Mouse (Mus musculus): Measurements from ENCODE around the gene Zdhhc12. TPM values are rescaled to one million over a fixed set of nuclear protein-coding genes. Genes with fewer than 3 reads are reported as not detected.

Gene Zdhhc12
- polyA plus RNA-seq, 1 experiment from 2014 or later, result 27.4 TPM

DNA sequence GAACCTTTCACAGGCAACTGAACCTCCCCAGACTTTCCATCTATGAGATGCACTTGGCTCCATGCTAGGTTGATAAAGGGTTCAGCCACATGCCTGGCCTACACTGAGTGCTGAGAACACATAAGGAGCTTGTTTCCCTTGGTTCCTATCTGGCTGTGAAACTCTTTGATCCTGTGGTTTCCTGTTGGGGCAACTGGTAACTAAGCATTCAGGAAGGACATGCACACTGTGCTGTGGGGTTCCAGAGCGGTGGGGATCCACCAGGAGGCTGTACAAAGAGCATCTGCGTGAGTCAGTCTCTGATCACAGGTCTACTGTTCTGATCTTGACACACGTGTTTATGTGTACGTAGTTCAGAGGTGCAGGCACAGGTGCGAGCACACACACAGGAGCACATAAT is 19.1 kb upstream of the Zdhhc12 start:
- DNase-seq (ENCODE audit: low spot score) (no peak), ATAC-seq (ENCODE audit: low FRiP score) (no peak)
- no peaks in the 10 kb centered on the region for H3K4me1 ChIP-seq (replicated peaks; ENCODE audit: control insufficient read depth, insufficient read depth, low read length)
- no peaks in the 10 kb centered on the region for H3K27me3 ChIP-seq (ENCODE audit: control insufficient read depth, insufficient read depth, low read length)
- 94% methylated on average over 5 of the region's 5 CpGs for WGBS
- no peaks in the 10 kb centered on the region for H3K9me3 ChIP-seq (ENCODE audit: control insufficient read depth, low read length)
- H3K36me3 ChIP-seq (ENCODE audit: control insufficient read depth, insufficient read depth, low read length), result peaks cover 4% of the 10 kb centered on the region; the same call in 1 of the 2 replicates
- H3K4me3 ChIP-seq (ENCODE audit: low read depth, low read length), result no peak overlapping the region
- no peak overlapping the region for H3K4me2 ChIP-seq (replicated peaks; ENCODE audit: low read depth, low read length)
- no peak overlapping the region for H3K9ac ChIP-seq (ENCODE audit: low read depth, low read length)
- no peak overlapping the region for H3K27ac ChIP-seq (ENCODE audit: low read depth, low read length)

DNA sequence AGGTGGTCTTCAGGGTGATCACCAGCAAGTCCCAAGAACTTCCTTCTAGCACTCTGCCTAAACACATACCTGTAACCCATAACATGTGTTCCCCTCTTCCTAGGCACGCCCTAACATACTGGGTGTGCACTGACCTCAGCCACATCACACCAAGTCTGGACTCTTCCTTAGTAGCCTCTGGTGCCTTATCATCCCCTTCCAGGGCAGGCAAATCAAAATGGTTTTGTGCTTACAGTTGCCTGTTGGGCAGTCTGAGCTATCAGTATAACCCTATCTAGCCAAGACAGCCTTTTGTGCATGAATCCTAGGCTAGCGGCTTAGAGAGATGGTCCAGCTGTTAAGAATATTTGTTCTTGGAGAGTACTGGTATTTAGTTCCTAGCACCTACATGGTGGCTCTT is 18.1 kb upstream of the Zdhhc12 start:
- Histone ChIP-seq H3K4me1 (replicated peaks; ENCODE audit: control insufficient read depth, insufficient read depth, low read length) (no peaks in the 10 kb centered on the region), H3K4me2 (replicated peaks; ENCODE audit: low read depth, low read length) (no peak overlapping the region), H3K27ac (ENCODE audit: low read depth, low read length) (no peak overlapping the region), H3K27me3 (ENCODE audit: control insufficient read depth, insufficient read depth, low read length) (no peaks in the 10 kb centered on the region), H3K36me3 (ENCODE audit: control insufficient read depth, insufficient read depth, low read length) (peaks cover 4% of the 10 kb centered on the region; the same call in 1 of the 2 replicates), H3K9ac (ENCODE audit: low read depth, low read length) (no peak overlapping the region), H3K4me3 (ENCODE audit: low read depth, low read length) (no peak overlapping the region), H3K9me3 (ENCODE audit: control insufficient read depth, low read length) (no peaks in the 10 kb centered on the region)
- no peak for ATAC-seq (ENCODE audit: low FRiP score)
- 98% methylated on average over 2 of the region's 2 CpGs for WGBS
- DNase-seq (ENCODE audit: low spot score), result no peak

DNA sequence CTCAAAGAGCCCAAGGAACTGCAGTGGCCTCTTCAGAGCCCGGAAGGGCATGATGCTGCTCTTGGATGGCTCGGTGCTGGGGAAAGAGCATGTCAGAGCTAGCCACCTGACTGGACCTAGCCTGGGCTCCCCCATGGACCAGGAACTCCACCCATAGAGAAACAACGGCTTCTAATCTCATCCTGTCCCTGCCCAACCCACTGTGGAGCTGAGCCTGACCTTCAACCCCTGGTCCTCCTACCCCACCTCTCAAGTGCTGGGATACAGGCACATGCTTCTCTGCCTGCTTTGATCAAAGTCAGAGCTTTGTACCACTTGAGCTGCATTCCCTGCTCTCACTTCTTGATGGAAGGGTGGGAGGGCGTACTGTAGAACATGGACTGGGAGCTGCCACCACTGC is 14.8 kb upstream of the Zdhhc12 start:
- Histone ChIP-seq H3K4me1 (replicated peaks; ENCODE audit: control insufficient read depth, insufficient read depth, low read length) (no peaks in the 10 kb centered on the region), H3K27ac (ENCODE audit: low read depth, low read length) (no peak overlapping the region), H3K27me3 (ENCODE audit: control insufficient read depth, insufficient read depth, low read length) (no peaks in the 10 kb centered on the region), H3K36me3 (ENCODE audit: control insufficient read depth, insufficient read depth, low read length) (peaks cover 4% of the 10 kb centered on the region; the same call in 1 of the 2 replicates), H3K4me3 (ENCODE audit: low read depth, low read length) (no peak overlapping the region), H3K9me3 (ENCODE audit: control insufficient read depth, low read length) (no peaks in the 10 kb centered on the region), H3K4me2 (replicated peaks; ENCODE audit: low read depth, low read length) (no peak overlapping the region), H3K9ac (ENCODE audit: low read depth, low read length) (no peak overlapping the region)
- DNase-seq (ENCODE audit: low spot score) (no peak), ATAC-seq (ENCODE audit: low FRiP score) (no peak)
- WGBS, result 89% methylated on average over 4 of the region's 4 CpGs

DNA sequence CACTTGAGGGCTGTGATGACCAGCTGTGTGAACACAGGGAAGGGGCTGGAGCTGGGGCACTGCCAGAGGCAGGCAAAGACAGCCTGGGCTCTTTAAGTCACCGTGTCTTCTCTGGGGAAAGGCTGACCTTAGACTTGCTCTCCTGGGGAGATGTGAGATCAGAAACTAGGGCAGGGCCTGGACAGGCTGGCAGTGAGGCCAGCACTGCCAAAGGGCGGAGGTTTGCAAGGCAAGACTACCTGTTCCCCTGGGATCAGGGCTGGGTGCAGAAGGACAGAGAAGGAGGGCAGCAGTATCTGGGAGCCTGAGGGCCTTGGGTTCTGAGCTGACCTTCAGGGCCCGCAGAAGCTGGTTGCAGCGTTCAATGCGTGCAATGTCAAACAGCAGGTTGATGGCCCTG is 14.2 kb upstream of the Zdhhc12 start:
- H3K4me3 ChIP-seq (ENCODE audit: low read depth, low read length), result no peak overlapping the region
- 97% methylated on average over 5 of the region's 5 CpGs for WGBS
- H3K4me1 ChIP-seq (replicated peaks; ENCODE audit: control insufficient read depth, insufficient read depth, low read length), result no peaks in the 10 kb centered on the region
- H3K4me2 ChIP-seq (replicated peaks; ENCODE audit: low read depth, low read length), result no peak overlapping the region
- no peaks in the 10 kb centered on the region for H3K27me3 ChIP-seq (ENCODE audit: control insufficient read depth, insufficient read depth, low read length)
- H3K36me3 ChIP-seq (ENCODE audit: control insufficient read depth, insufficient read depth, low read length), result peaks cover 4% of the 10 kb centered on the region; the same call in 1 of the 2 replicates
- ATAC-seq (ENCODE audit: low FRiP score), result no peak
- no peak overlapping the region for H3K27ac ChIP-seq (ENCODE audit: low read depth, low read length)
- H3K9me3 ChIP-seq (ENCODE audit: control insufficient read depth, low read length), result no peaks in the 10 kb centered on the region
- H3K9ac ChIP-seq (ENCODE audit: low read depth, low read length), result no peak overlapping the region
- no peak for DNase-seq (ENCODE audit: low spot score)

DNA sequence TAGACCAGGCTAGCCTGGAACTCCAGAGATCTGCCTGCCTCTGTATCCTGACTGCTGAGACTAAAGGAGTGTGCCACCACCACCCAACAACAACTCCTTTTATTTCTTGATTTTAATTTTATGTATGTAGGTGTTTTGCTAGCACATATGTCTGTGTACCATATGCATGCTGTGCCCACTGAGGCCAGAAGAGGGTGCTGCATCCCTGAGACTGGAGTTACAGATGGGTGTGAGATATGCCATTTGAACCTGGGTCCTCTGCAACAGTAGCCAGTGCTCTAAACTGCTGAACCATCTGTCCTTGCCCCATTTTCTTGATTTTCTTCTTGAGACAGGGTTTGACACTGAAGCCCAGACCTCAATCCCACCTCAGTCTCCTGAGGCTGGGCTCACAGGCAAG is 12.9 kb upstream of the Zdhhc12 start:
- Histone ChIP-seq H3K27me3 (ENCODE audit: control insufficient read depth, insufficient read depth, low read length) (no peaks in the 10 kb centered on the region), H3K9me3 (ENCODE audit: control insufficient read depth, low read length) (no peaks in the 10 kb centered on the region), H3K9ac (ENCODE audit: low read depth, low read length) (no peak overlapping the region), H3K36me3 (ENCODE audit: control insufficient read depth, insufficient read depth, low read length) (peaks cover 4% of the 10 kb centered on the region; the same call in 1 of the 2 replicates), H3K4me1 (replicated peaks; ENCODE audit: control insufficient read depth, insufficient read depth, low read length) (no peaks in the 10 kb centered on the region), H3K4me3 (ENCODE audit: low read depth, low read length) (no peak overlapping the region), H3K27ac (ENCODE audit: low read depth, low read length) (no peak overlapping the region), H3K4me2 (replicated peaks; ENCODE audit: low read depth, low read length) (no peak overlapping the region)
- DNase-seq (ENCODE audit: low spot score) (peak; percentile 68), ATAC-seq (ENCODE audit: low FRiP score) (no peak)

DNA sequence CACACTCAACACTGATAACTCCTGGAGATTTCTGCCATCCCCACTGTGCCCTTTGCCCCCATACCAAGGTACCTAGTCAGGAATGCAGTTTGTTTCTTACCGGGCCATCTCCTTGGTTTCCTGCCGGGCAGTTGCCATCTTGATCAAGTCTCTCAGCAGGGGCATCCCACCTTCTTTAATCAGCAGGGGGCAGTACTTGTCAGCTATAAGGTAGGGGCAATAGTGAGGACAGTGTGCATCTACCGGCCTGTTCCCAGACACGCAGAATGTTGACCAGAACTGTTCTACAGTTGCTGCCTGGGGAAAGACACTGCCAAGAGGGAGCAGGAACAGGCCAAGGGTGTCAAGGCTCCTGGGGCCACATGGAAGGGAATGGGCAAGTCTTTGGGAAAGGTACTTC is 6.8 kb upstream of the Zdhhc12 start:
- Histone ChIP-seq H3K4me2 (replicated peaks; ENCODE audit: low read depth, low read length) (no peak overlapping the region), H3K27me3 (ENCODE audit: control insufficient read depth, insufficient read depth, low read length) (no peaks in the 10 kb centered on the region), H3K36me3 (ENCODE audit: control insufficient read depth, insufficient read depth, low read length) (no peaks in the 10 kb centered on the region), H3K9ac (ENCODE audit: low read depth, low read length) (no peak overlapping the region), H3K4me1 (replicated peaks; ENCODE audit: control insufficient read depth, insufficient read depth, low read length) (no peaks in the 10 kb centered on the region), H3K9me3 (ENCODE audit: control insufficient read depth, low read length) (no peaks in the 10 kb centered on the region), H3K27ac (ENCODE audit: low read depth, low read length) (no peak overlapping the region), H3K4me3 (ENCODE audit: low read depth, low read length) (no peak overlapping the region)
- no peak for ATAC-seq (ENCODE audit: low FRiP score)
- WGBS, result 75% methylated on average over 4 of the region's 4 CpGs
- DNase-seq (ENCODE audit: low spot score), result no peak

DNA sequence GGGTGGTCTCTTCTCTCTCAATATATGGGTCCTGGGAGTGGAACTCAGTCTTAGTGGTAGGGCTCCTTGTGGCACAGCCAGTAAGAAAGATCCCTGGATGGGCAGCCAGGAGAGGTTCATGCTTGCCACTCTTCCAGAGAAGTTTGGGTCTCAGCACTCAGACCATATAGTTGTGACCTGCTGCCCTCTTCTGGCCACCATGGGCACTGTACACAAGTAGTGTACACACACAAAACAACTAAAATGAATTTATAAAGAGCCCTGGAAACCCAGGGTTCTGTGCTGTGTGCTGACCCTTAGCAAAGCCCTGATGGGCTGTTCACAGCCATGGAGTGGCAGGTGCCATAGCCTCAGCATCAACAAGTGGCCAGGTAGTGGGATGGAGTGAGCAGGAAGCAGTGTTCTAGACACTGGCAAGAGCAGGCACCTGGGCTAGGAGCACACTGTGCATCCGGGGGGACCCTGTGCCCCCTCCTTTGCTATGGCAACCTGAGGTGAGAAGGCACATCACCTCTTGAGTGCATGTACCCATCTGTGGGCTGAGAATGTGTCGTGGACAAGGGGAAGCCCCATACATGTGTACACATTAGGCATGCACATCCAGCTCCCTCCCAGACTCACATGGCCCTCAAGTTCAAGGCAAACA is 2.6 kb upstream of the Zdhhc12 start:
- ATAC-seq (ENCODE audit: low FRiP score), result no peak
- no peaks in the 10 kb centered on the region for H3K36me3 ChIP-seq (ENCODE audit: control insufficient read depth, insufficient read depth, low read length)

DNA sequence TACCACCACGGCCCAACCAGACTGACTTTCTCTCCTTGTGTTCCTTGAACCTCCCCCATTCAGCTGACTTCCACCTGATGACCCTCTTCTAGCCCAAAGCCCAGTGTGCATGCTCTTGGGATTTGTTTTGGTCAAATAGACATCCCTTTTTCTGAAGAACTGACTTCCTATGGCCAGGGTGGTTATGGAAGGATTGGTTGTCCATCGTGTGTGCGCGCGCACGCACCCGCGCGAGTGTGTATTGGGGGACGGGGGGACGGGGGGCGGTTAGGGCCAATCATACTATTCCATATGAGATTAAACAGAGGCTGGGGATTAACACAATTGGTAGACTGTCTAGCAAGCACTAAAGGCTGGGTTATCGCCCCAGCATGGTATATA is 750 bp upstream of the Zdhhc12 start:
- no peaks in the 10 kb centered on the region for H3K9me3 ChIP-seq (ENCODE audit: control insufficient read depth, low read length)
- WGBS, result 2% methylated on average over 13 of the region's 13 CpGs

More for the DNA sequence above, 2.6 kb upstream of the Zdhhc12 start:
- H3K27ac ChIP-seq (ENCODE audit: low read depth, low read length), result no peak overlapping the region
- no peak overlapping the region for H3K4me2 ChIP-seq (replicated peaks; ENCODE audit: low read depth, low read length)
- DNase-seq (ENCODE audit: low spot score), result peak; percentile 55
- H3K4me3 ChIP-seq (ENCODE audit: low read depth, low read length), result no peak overlapping the region
- WGBS, result 79% methylated on average over 2 of the region's 2 CpGs
- no peaks in the 10 kb centered on the region for H3K9me3 ChIP-seq (ENCODE audit: control insufficient read depth, low read length)
- H3K9ac ChIP-seq (ENCODE audit: low read depth, low read length), result no peak overlapping the region
- H3K4me1 ChIP-seq (replicated peaks; ENCODE audit: control insufficient read depth, insufficient read depth, low read length), result no peaks in the 10 kb centered on the region; the same call in 1 of the 2 replicates
- no peaks in the 10 kb centered on the region for H3K27me3 ChIP-seq (ENCODE audit: control insufficient read depth, insufficient read depth, low read length)

DNA sequence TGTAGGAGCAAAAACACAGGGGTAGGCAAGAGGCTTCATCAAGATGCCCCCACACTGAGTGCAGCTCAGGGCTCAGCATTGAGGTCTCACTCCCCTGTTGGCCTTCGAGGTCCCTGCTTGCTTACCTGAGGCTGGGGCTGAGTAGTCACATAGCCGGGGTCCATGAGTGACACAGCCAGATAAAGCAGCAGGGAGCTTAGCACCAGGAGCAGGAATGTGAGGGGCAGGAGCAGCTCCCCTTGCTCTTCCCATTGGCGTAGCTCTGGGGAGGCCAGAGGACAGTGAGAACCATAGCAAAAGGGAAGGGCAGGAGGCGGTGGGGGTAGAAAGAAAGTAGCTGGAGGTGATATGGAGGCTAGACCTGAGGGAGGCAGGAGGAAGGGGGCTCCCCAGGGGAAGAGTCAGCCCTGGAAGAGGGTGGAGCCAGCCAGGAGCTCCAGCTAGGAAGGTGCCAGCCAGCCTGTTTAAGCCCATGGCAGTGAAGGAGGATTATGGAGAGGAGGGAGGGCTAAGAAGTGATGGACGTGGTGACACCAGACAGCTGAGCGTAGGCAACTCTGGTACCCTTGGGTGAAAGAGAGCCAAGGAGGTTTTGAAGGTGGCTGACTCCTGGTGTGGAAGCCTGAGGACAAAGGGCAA is 1.0 kb downstream of the Zdhhc12 start:
- Histone ChIP-seq H3K36me3 (ENCODE audit: control insufficient read depth, insufficient read depth, low read length) (no peaks in the 10 kb centered on the region), H3K27ac (ENCODE audit: low read depth, low read length) (no peak overlapping the region), H3K4me2 (replicated peaks; ENCODE audit: low read depth, low read length) (peak overlapping the region; percentile 75; the same call in 1 of the 2 replicates), H3K4me3 (ENCODE audit: low read depth, low read length) (no peak overlapping the region; the same call in 1 of the 2 replicates), H3K9ac (ENCODE audit: low read depth, low read length) (no peak overlapping the region; the same call in 1 of the 2 replicates), H3K27me3 (ENCODE audit: control insufficient read depth, insufficient read depth, low read length) (no peaks in the 10 kb centered on the region), H3K9me3 (ENCODE audit: control insufficient read depth, low read length) (no peaks in the 10 kb centered on the region), H3K4me1 (replicated peaks; ENCODE audit: control insufficient read depth, insufficient read depth, low read length) (no peaks in the 10 kb centered on the region; the same call in 1 of the 2 replicates)
- 48% methylated on average over 6 of the region's 6 CpGs for WGBS
- DNase-seq (ENCODE audit: low spot score) (peak; percentile 4), ATAC-seq (ENCODE audit: low FRiP score) (no peak)

More for the DNA sequence above, 750 bp upstream of the Zdhhc12 start:
- ATAC-seq (ENCODE audit: low FRiP score), result no peak
- no peaks in the 10 kb centered on the region; the same call in 1 of the 2 replicates for H3K4me1 ChIP-seq (replicated peaks; ENCODE audit: control insufficient read depth, insufficient read depth, low read length)
- H3K4me3 ChIP-seq (ENCODE audit: low read depth, low read length), result peak overlapping the region; percentile 63
- DNase-seq (ENCODE audit: low spot score), result peak; percentile 29
- H3K27ac ChIP-seq (ENCODE audit: low read depth, low read length), result no peak overlapping the region
- H3K27me3 ChIP-seq (ENCODE audit: control insufficient read depth, insufficient read depth, low read length), result no peaks in the 10 kb centered on the region
- peak overlapping the region; percentile 75 for H3K4me2 ChIP-seq (replicated peaks; ENCODE audit: low read depth, low read length)
- peak overlapping the region; percentile 60 for H3K9ac ChIP-seq (ENCODE audit: low read depth, low read length)
- no peaks in the 10 kb centered on the region for H3K36me3 ChIP-seq (ENCODE audit: control insufficient read depth, insufficient read depth, low read length)

Data from hindbrain, embryonic 11.5 days (tissue).